Mouse (Mus musculus): ENCODE results near the gene Ubr7.

GRCm38 (mm10) chr12:102827119-102827518 lies 69.4 kb downstream of the Ubr7 start:
- TF ChIP-seq CTCF (IDR thresholded peaks at IDR 0.05; ENCODE audit: low read depth) (no peak), EP300 (IDR thresholded peaks at IDR 0.05; ENCODE audit: low read depth) (no peak)
